Mouse (Mus musculus): ENCODE measurements around the gene Ces1b. TPM values are rescaled to one million over a fixed set of nuclear protein-coding genes. Genes with fewer than 3 reads are reported as not detected.

Ces1b gene
- polyA plus RNA-seq, 1 experiment from 2014 or later, result not detected

DNA sequence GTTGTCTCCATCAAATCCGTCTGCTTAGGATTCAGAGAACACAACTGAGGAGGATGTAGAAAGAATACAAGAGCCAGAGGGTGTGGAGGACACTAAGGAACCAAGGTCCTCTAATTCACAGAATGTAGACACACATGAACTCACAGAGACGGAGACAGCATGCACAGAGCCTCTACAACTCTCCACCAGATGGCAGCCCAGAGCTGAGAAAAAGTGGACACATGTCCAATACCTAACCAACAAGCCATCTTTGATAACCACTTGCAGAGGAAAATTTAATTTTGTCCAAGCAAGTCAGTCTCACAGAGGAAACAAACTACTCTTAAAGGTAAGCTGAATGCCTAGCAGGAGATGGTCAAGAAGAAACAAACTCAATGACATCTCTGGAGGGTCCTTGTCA lies 20.6 kb downstream of the Ces1b start:
- Histone ChIP-seq H3K4me2 (replicated peaks; ENCODE audit: low read depth, low read length) (no peak overlapping the region), H3K27me3 (ENCODE audit: control insufficient read depth, insufficient read depth, low read length) (no peaks in the 10 kb centered on the region), H3K4me3 (ENCODE audit: low read depth, low read length) (no peak overlapping the region), H3K36me3 (ENCODE audit: control insufficient read depth, insufficient read depth, low read length) (no peaks in the 10 kb centered on the region), H3K9ac (replicated peaks; ENCODE audit: low read depth, low read length) (no peak overlapping the region), H3K9me3 (ENCODE audit: control insufficient read depth, low read depth, low read length) (no peaks in the 10 kb centered on the region), H3K4me1 (ENCODE audit: control insufficient read depth, insufficient read depth, low read length) (no peaks in the 10 kb centered on the region), H3K27ac (ENCODE audit: low read length) (no peak overlapping the region)
- 13% methylated on average over 2 of the region's 2 CpGs for WGBS
- ATAC-seq (ENCODE audit: insufficient number of reproducible peaks, insufficient read depth, low FRiP score, low read depth), result 0 out of 2 replicates have a peak, but pooled peaks have one; percentile 77

DNA sequence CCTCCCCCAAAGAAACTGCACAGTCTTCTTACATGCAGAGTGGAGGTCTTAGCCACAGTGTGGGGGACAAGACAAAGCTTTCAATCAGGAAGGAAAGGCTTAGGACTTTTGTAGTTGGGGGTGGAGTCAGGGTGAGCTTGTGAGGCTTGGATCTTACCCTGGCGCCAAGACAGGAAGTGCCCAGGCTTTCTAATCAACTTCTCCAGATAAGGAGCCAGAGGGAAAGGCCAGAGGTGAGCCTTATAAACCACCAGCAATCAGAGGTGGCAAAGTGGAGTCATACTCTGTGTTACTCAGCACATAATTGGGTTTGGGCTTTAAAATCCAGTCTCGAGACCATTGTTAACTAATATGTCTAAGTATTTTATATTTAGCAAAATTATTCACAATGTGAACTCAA lies 24.6 kb downstream of the Ces1b start:
- Histone ChIP-seq H3K4me3 (ENCODE audit: low read depth, low read length) (no peak overlapping the region), H3K4me1 (ENCODE audit: control insufficient read depth, insufficient read depth, low read length) (no peaks in the 10 kb centered on the region), H3K9ac (replicated peaks; ENCODE audit: low read depth, low read length) (no peak overlapping the region), H3K9me3 (ENCODE audit: control insufficient read depth, low read depth, low read length) (no peaks in the 10 kb centered on the region), H3K4me2 (replicated peaks; ENCODE audit: low read depth, low read length) (no peak overlapping the region), H3K36me3 (ENCODE audit: control insufficient read depth, insufficient read depth, low read length) (no peaks in the 10 kb centered on the region), H3K27me3 (ENCODE audit: control insufficient read depth, insufficient read depth, low read length) (no peaks in the 10 kb centered on the region), H3K27ac (ENCODE audit: low read length) (no peak overlapping the region)
- 36% methylated on average over 2 of the region's 2 CpGs for WGBS
- no peak for ATAC-seq (ENCODE audit: insufficient number of reproducible peaks, insufficient read depth, low FRiP score, low read depth)

DNA sequence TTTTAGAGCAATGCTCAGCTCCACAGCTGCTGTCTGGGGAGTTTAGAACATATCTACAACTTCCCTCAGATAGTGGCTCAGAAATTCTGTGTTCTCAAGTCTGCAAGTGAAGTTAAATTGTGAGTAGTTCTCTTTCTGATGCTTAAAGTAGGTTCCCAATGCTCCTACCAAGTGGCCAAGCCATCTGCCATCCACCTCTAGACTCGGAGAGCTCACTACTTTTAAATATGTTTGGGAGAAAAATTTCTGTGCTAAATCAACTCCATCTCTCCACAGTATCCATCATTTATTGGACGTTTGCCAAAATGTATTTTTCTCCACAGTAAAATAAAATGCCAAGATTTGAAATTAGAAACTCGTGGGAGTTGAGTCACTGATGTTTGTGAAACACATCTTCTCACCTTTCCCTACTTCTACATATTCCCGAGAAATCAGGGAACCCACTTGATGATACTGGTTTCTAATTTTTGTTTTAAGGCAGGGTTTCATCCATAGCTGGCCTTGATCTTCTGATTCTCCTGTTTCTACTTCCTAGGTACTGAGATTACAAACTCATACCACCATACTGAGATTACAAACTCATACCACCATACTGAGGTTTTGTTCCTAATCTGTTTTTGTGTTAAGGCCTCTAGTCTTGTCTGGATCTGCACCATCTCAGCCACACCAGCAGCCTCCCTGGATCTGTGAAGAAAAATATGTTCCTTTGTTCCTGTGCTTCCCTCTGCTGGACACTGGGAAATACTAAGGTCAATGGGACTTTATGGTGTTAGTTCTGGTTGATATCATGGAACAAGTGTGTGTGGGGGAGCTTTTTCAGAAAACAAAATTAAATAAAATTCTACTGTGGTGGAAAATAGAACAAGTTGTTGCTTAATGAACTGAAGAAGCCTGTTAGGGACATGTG lies 31.1 kb downstream of the Ces1b start:
- Histone ChIP-seq H3K4me3 (ENCODE audit: low read depth, low read length) (no peak overlapping the region), H3K9me3 (ENCODE audit: control insufficient read depth, low read depth, low read length) (no peaks in the 10 kb centered on the region), H3K9ac (replicated peaks; ENCODE audit: low read depth, low read length) (no peak overlapping the region), H3K4me2 (replicated peaks; ENCODE audit: low read depth, low read length) (no peak overlapping the region), H3K4me1 (ENCODE audit: control insufficient read depth, insufficient read depth, low read length) (no peaks in the 10 kb centered on the region), H3K27me3 (ENCODE audit: control insufficient read depth, insufficient read depth, low read length) (no peaks in the 10 kb centered on the region), H3K27ac (ENCODE audit: low read length) (no peak overlapping the region), H3K36me3 (ENCODE audit: control insufficient read depth, insufficient read depth, low read length) (no peaks in the 10 kb centered on the region)
- 48% methylated on average over 4 of the region's 4 CpGs for WGBS
- no peak for ATAC-seq (ENCODE audit: insufficient number of reproducible peaks, insufficient read depth, low FRiP score, low read depth)

DNA sequence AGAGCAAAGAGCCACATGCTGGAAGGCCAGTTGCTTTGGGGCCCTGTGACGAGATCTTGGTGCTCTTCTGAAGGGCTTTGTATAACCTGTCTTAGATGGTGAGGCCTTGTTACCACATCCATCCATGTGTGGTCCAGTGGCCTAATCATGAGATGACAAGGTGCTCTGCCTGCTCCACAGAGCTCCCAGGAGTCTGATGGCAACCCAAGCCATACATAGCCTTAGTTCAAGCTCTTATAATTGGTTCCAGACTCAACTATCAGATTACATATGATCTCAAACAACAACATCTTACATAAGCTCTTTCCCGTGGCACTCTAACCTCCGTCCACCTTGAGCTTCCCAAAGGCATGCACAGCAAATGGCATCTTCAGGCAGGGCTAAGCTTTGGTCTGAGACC lies 31.7 kb downstream of the Ces1b start, which contains the start of gene Ces1a:
Gene Ces1a, minus strand, starts transcription at position 101 of the 400 bp plus-strand sequence.
- no peaks in the 10 kb centered on the region for H3K4me1 ChIP-seq (ENCODE audit: control insufficient read depth, insufficient read depth, low read length)
- H3K9me3 ChIP-seq (ENCODE audit: control insufficient read depth, low read depth, low read length), result no peaks in the 10 kb centered on the region
- H3K9ac ChIP-seq (replicated peaks; ENCODE audit: low read depth, low read length), result no peak within 1 kb of the TSS
- H3K27me3 ChIP-seq (ENCODE audit: control insufficient read depth, insufficient read depth, low read length), result no peaks in the 10 kb centered on the region
- H3K36me3 ChIP-seq (ENCODE audit: control insufficient read depth, insufficient read depth, low read length), result no peaks in the 10 kb centered on the region
- no peak within 1 kb of the TSS for H3K4me3 ChIP-seq (ENCODE audit: low read depth, low read length)
- H3K27ac ChIP-seq (ENCODE audit: low read length), result no peak within 1 kb of the TSS
- ATAC-seq (ENCODE audit: insufficient number of reproducible peaks, insufficient read depth, low FRiP score, low read depth), result no peak
- 84% methylated on average over 3 of the region's 3 CpGs for WGBS
- no peak within 1 kb of the TSS for H3K4me2 ChIP-seq (replicated peaks; ENCODE audit: low read depth, low read length)

DNA sequence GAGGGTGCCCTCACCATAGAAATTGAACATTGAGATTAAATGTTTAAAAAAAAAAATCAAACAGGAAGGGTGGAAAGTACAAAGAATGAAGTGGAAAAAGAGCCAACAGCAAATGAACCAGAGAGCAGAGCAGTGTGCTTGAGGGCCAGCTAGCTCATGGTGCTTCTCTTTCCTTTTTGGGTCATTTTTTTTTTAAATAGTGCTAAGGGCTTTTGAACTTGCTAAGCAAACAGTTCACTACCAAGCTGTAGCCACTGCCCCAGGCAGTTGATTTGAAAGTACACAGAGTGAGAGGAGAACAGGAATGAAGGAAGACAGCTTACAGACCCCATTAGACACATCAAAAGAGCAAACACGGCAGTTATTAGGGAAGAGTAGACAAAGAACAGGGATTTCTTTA lies 36.7 kb downstream of the Ces1b start:
- ATAC-seq (ENCODE audit: insufficient number of reproducible peaks, insufficient read depth, low FRiP score, low read depth), result no peak
- Histone ChIP-seq H3K9ac (replicated peaks; ENCODE audit: low read depth, low read length) (no peak overlapping the region), H3K4me1 (ENCODE audit: control insufficient read depth, insufficient read depth, low read length) (no peaks in the 10 kb centered on the region), H3K27ac (ENCODE audit: low read length) (no peak overlapping the region), H3K4me3 (ENCODE audit: low read depth, low read length) (no peak overlapping the region), H3K36me3 (ENCODE audit: control insufficient read depth, insufficient read depth, low read length) (no peaks in the 10 kb centered on the region), H3K27me3 (ENCODE audit: control insufficient read depth, insufficient read depth, low read length) (no peaks in the 10 kb centered on the region), H3K4me2 (replicated peaks; ENCODE audit: low read depth, low read length) (no peak overlapping the region), H3K9me3 (ENCODE audit: control insufficient read depth, low read depth, low read length) (no peaks in the 10 kb centered on the region)
- 15% methylated on average over 1 of the region's 1 CpGs for WGBS

DNA sequence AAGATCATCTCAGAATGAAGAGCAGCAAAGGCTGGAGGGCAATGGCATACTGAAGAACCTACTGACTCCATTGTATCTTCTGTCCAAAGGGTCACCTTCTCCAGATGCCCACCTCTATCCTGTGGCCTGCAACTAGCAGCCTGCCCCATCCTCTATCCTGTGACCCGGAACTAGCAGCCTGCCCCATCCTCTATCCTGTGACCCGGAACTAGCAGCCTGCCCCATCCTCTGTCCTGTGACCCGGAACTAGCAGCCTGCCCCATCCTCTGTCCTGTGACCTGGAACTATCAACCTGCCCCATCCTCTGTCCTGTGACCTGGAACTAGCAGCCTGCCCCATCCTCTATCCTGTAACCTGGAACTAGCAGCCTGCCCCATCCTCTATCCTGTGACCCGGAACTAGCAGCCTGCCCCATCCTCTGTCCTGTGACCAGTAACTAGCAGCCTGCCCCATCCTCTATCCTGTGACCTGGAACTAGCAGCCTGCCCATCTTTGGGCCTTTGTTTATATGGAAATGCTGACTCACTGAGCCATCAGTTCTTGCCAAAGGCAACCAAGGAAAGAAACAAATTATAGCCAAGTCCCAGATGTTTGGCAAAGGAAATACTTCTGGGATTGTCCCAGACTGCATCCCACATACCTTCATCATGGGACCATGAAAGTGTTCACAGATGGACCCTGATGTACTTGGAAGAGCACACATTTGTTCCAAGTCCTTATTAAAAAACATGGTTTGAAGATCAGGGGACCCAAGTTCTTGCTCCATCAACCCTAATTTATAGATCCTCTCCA lies 38.8 kb downstream of the Ces1b start:
- no peaks in the 10 kb centered on the region for H3K4me1 ChIP-seq (ENCODE audit: control insufficient read depth, insufficient read depth, low read length)
- H3K9me3 ChIP-seq (ENCODE audit: control insufficient read depth, low read depth, low read length), result no peaks in the 10 kb centered on the region
- no peak overlapping the region for H3K4me2 ChIP-seq (replicated peaks; ENCODE audit: low read depth, low read length)
- H3K27ac ChIP-seq (ENCODE audit: low read length), result no peak overlapping the region
- no peak overlapping the region for H3K9ac ChIP-seq (replicated peaks; ENCODE audit: low read depth, low read length)
- ATAC-seq (ENCODE audit: insufficient number of reproducible peaks, insufficient read depth, low FRiP score, low read depth), result no peak
- no peaks in the 10 kb centered on the region for H3K27me3 ChIP-seq (ENCODE audit: control insufficient read depth, insufficient read depth, low read length)
- H3K36me3 ChIP-seq (ENCODE audit: control insufficient read depth, insufficient read depth, low read length), result no peaks in the 10 kb centered on the region
- 85% methylated on average over 4 of the region's 4 CpGs for WGBS
- H3K4me3 ChIP-seq (ENCODE audit: low read depth, low read length), result no peak overlapping the region

DNA sequence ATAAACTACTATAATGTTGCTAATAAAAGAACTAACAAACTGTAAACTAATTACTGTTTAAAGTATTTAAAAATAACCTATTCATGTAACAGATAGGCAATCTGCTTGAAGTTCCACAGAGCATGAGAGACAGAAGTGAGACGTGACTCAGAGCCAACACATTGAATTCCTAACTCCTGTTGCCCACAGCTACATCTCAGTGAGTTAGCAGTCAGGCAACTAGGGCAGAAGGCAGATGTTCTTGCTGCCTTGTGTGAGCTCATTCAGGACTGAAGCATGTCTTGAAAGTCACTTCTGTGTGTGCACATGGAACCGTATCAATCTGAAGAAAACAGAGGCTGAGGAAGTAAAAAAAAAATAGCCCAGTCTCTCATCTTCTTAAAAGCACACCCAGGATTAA lies 39.6 kb downstream of the Ces1b start:
- H3K27me3 ChIP-seq (ENCODE audit: control insufficient read depth, insufficient read depth, low read length), result no peaks in the 10 kb centered on the region
- H3K9me3 ChIP-seq (ENCODE audit: control insufficient read depth, low read depth, low read length), result no peaks in the 10 kb centered on the region
- WGBS, result 75% methylated on average over 2 of the region's 2 CpGs
- H3K36me3 ChIP-seq (ENCODE audit: control insufficient read depth, insufficient read depth, low read length), result no peaks in the 10 kb centered on the region
- H3K4me3 ChIP-seq (ENCODE audit: low read depth, low read length), result no peak overlapping the region
- no peaks in the 10 kb centered on the region for H3K4me1 ChIP-seq (ENCODE audit: control insufficient read depth, insufficient read depth, low read length)
- no peak overlapping the region for H3K9ac ChIP-seq (replicated peaks; ENCODE audit: low read depth, low read length)
- ATAC-seq (ENCODE audit: insufficient number of reproducible peaks, insufficient read depth, low FRiP score, low read depth), result no peak
- H3K4me2 ChIP-seq (replicated peaks; ENCODE audit: low read depth, low read length), result no peak overlapping the region
- H3K27ac ChIP-seq (ENCODE audit: low read length), result no peak overlapping the region

DNA sequence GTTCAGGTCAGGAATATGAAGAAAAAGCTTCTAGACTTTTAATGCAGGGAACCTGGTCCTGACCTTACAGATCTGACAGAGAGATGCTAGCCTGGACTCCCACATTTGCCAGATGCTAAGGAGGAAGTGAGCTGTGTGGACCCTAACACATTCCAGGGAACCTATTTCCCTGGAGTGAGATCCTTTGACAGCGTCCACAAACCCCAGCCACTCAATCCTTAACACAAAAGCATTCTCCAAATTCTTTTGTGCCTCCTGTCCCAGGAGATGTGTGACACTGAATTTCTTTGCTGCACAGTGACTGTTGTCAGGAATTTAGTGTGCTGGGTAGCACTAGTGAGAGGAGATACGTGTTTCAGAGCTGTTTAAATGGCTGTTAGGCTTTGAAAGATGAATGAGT lies 41.0 kb downstream of the Ces1b start:
- Histone ChIP-seq H3K9ac (replicated peaks; ENCODE audit: low read depth, low read length) (no peak overlapping the region), H3K27ac (ENCODE audit: low read length) (no peak overlapping the region)
- 6% methylated on average over 2 of the region's 2 CpGs for WGBS

More for the DNA sequence above, 41.0 kb downstream of the Ces1b start:
- Histone ChIP-seq H3K9me3 (ENCODE audit: control insufficient read depth, low read depth, low read length) (no peaks in the 10 kb centered on the region), H3K4me2 (replicated peaks; ENCODE audit: low read depth, low read length) (no peak overlapping the region), H3K4me3 (ENCODE audit: low read depth, low read length) (no peak overlapping the region), H3K36me3 (ENCODE audit: control insufficient read depth, insufficient read depth, low read length) (no peaks in the 10 kb centered on the region), H3K27me3 (ENCODE audit: control insufficient read depth, insufficient read depth, low read length) (no peaks in the 10 kb centered on the region), H3K4me1 (ENCODE audit: control insufficient read depth, insufficient read depth, low read length) (no peaks in the 10 kb centered on the region)
- no peak for ATAC-seq (ENCODE audit: insufficient number of reproducible peaks, insufficient read depth, low FRiP score, low read depth)

All from stomach, embryonic 14.5 days (tissue).